Mouse (Mus musculus): ENCODE results near the gene Gm49776. TPM values are rescaled to one million over a fixed set of nuclear protein-coding genes. Genes with fewer than 3 reads are reported as not detected.

Gm49776 gene
- polyA plus RNA-seq, 1 experiment from 2014 or later: 1.1 TPM

GRCm38 (mm10) chr16:18249364-18249967, 8.7 kb downstream of the Gm49776 start:
- Histone ChIP-seq H3K36me3 (peaks cover 53% of the 10 kb centered on the region), H3K27ac (peak overlapping the region; percentile 96), H3K9me3 (no peaks in the 10 kb centered on the region), H3K4me1 (peaks cover 33% of the 10 kb centered on the region), H3K27me3 (replicated peaks) (no peaks in the 10 kb centered on the region), H3K9ac (peak overlapping the region; percentile 82), H3K4me3 (replicated peaks) (peak overlapping the region; percentile 93), H3K4me2 (peak overlapping the region; percentile 88)
- peak; percentile 4; the same call in 1 of the 2 replicates for ATAC-seq (ENCODE audit: insufficient read depth, low FRiP score, low read depth)
- 2% methylated on average over 27 of the region's 27 CpGs for WGBS

GRCm38 (mm10) chr16:18248433-18249363, 9.4 kb downstream of the Gm49776 start, which contains the start of the genes Trmt2a and Ranbp1:
Gene Trmt2a, plus strand, starts transcription at chr16:18248679.
Gene Ranbp1, minus strand, starts transcription at chr16:18248732.
- Histone ChIP-seq H3K4me1 (peaks cover 33% of the 10 kb centered on the region), H3K9me3 (no peaks in the 10 kb centered on the region), H3K36me3 (peaks cover 51% of the 10 kb centered on the region), H3K27me3 (replicated peaks) (no peaks in the 10 kb centered on the region), H3K9ac (peak within 1 kb of the TSS; percentile 88), H3K4me2 (peak within 1 kb of the TSS; percentile 88), H3K4me3 (replicated peaks) (peak within 1 kb of the TSS; percentile 93), H3K27ac (peak within 1 kb of the TSS; percentile 96)
- peak; percentile 96 for ATAC-seq (ENCODE audit: insufficient read depth, low FRiP score, low read depth)
- WGBS: under 1% methylated on average over 101 of the region's 102 CpGs

GRCm38 (mm10) chr16:18247521-18248399, 10.4 kb downstream of the Gm49776 start:
- H3K36me3 ChIP-seq: peaks cover 51% of the 10 kb centered on the region
- H3K9ac ChIP-seq: peak overlapping the region; percentile 88
- H3K27ac ChIP-seq: peak overlapping the region; percentile 89
- H3K4me3 ChIP-seq (replicated peaks): peak overlapping the region; percentile 93
- H3K27me3 ChIP-seq (replicated peaks): no peaks in the 10 kb centered on the region
- H3K4me2 ChIP-seq: peak overlapping the region; percentile 88
- no peaks in the 10 kb centered on the region for H3K9me3 ChIP-seq
- no peak for ATAC-seq (ENCODE audit: insufficient read depth, low FRiP score, low read depth)
- H3K4me1 ChIP-seq: peaks cover 33% of the 10 kb centered on the region
- under 1% methylated on average over 33 of the region's 33 CpGs for WGBS

- Histone ChIP-seq H3K4me2 (no peak overlapping the region), H3K9ac (no peak overlapping the region), H3K27ac (no peak overlapping the region), H3K36me3 (peaks cover 72% of the 10 kb centered on the region), H3K4me1 (peaks cover 6% of the 10 kb centered on the region), H3K9me3 (no peaks in the 10 kb centered on the region), H3K4me3 (replicated peaks) (no peak overlapping the region), H3K27me3 (replicated peaks) (no peaks in the 10 kb centered on the region)
- 92% methylated on average over 10 of the region's 10 CpGs for WGBS
- no peak for ATAC-seq (ENCODE audit: insufficient read depth, low FRiP score, low read depth)
These were observed 16.5 kb downstream of the Gm49776 start for GRCm38 (mm10) chr16:18241581-18241980.

GRCm38 (mm10) chr16:18236676-18237501, 21.2 kb downstream of the Gm49776 start:
- H3K27ac ChIP-seq: peak overlapping the region; percentile 92; the same call in 1 of the 2 replicates
- peaks cover 29% of the 10 kb centered on the region for H3K4me1 ChIP-seq
- no peaks in the 10 kb centered on the region for H3K27me3 ChIP-seq (replicated peaks)
- peak overlapping the region; percentile 84; the same call in 1 of the 2 replicates for H3K4me2 ChIP-seq
- H3K4me3 ChIP-seq (replicated peaks): no peak overlapping the region
- no peak overlapping the region for H3K9ac ChIP-seq
- 65% methylated on average over 7 of the region's 7 CpGs for WGBS
- H3K9me3 ChIP-seq: no peaks in the 10 kb centered on the region
- H3K36me3 ChIP-seq: peaks cover 31% of the 10 kb centered on the region
- no peak for ATAC-seq (ENCODE audit: insufficient read depth, low FRiP score, low read depth)

- ATAC-seq (ENCODE audit: insufficient read depth, low FRiP score, low read depth): peak; percentile 67
- peak overlapping the region; percentile 75 for H3K4me3 ChIP-seq (replicated peaks)
- H3K9ac ChIP-seq: peak overlapping the region; percentile 50
- WGBS: 3% methylated on average over 19 of the region's 19 CpGs
- H3K27me3 ChIP-seq (replicated peaks): no peaks in the 10 kb centered on the region
- H3K4me2 ChIP-seq: peak overlapping the region; percentile 84
- no peaks in the 10 kb centered on the region for H3K9me3 ChIP-seq
- peaks cover 36% of the 10 kb centered on the region for H3K4me1 ChIP-seq
- peak overlapping the region; percentile 92 for H3K27ac ChIP-seq
- H3K36me3 ChIP-seq: peaks cover 19% of the 10 kb centered on the region
These were observed 22.6 kb downstream of the Gm49776 start for GRCm38 (mm10) chr16:18235389-18236065.

GRCm38 (mm10) chr16:18234671-18235388, 23.3 kb downstream of the Gm49776 start, which contains the start of gene Zdhhc8:
Gene Zdhhc8, minus strand, starts transcription at chr16:18235136.
- H3K36me3 ChIP-seq: peaks cover 13% of the 10 kb centered on the region
- peak within 1 kb of the TSS; percentile 75 for H3K4me3 ChIP-seq (replicated peaks)
- H3K4me2 ChIP-seq: peak within 1 kb of the TSS; percentile 84
- H3K27ac ChIP-seq: peak within 1 kb of the TSS; percentile 92
- H3K4me1 ChIP-seq: peaks cover 43% of the 10 kb centered on the region
- H3K9ac ChIP-seq: peak within 1 kb of the TSS; percentile 58
- ATAC-seq (ENCODE audit: insufficient read depth, low FRiP score, low read depth): peak; percentile 69
- H3K27me3 ChIP-seq (replicated peaks): no peaks in the 10 kb centered on the region
- no peaks in the 10 kb centered on the region for H3K9me3 ChIP-seq
- under 1% methylated on average over 61 of the region's 79 CpGs for WGBS

- Histone ChIP-seq H3K9me3 (no peaks in the 10 kb centered on the region), H3K4me2 (peak overlapping the region; percentile 84), H3K36me3 (peaks cover 8% of the 10 kb centered on the region), H3K4me1 (peaks cover 49% of the 10 kb centered on the region), H3K9ac (peak overlapping the region; percentile 58), H3K27ac (peak overlapping the region; percentile 92; the same call in 1 of the 2 replicates), H3K4me3 (replicated peaks) (peak overlapping the region; percentile 75), H3K27me3 (replicated peaks) (no peaks in the 10 kb centered on the region)
- ATAC-seq (ENCODE audit: insufficient read depth, low FRiP score, low read depth): peak; percentile 18; the same call in 1 of the 2 replicates
- 14% methylated on average over 13 of the region's 13 CpGs for WGBS
These were observed 24.0 kb downstream of the Gm49776 start for GRCm38 (mm10) chr16:18233919-18234670.

GRCm38 (mm10) chr16:18233451-18233850, 24.7 kb downstream of the Gm49776 start:
- WGBS: 29% methylated on average over 1 of the region's 1 CpGs
- Histone ChIP-seq H3K9me3 (no peaks in the 10 kb centered on the region), H3K4me3 (replicated peaks) (no peak overlapping the region), H3K4me1 (peaks cover 49% of the 10 kb centered on the region), H3K27ac (no peak overlapping the region), H3K9ac (peak overlapping the region; percentile 58; the same call in 1 of the 2 replicates), H3K4me2 (no peak overlapping the region), H3K36me3 (0 out of 2 replicates have a peak, but pooled peaks cover 3% of the 10 kb centered on the region), H3K27me3 (replicated peaks) (no peaks in the 10 kb centered on the region)
- ATAC-seq (ENCODE audit: insufficient read depth, low FRiP score, low read depth): no peak

All from stomach, embryonic 15.5 days (tissue).